Mouse (Mus musculus): ENCODE results near the gene Ccdc149.

DNA sequence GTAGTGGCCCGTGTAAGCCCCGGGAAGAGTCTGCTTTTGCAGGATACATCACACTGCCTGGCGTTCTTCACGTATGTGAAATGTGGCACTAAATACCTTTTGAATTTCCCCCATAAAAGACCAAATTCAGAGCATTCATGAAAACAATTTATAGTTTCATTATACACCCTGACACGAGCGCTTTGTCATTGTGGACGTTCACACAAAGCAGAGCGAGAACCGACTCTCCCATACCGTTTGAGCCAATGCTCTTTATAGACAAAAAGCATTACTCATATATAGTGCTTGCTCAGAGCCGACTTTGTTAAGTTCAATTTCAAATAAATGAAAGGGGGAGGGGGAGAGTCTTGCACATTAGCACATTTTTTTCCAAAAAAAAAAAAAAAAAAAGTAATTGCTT is 31.0 kb downstream of the Ccdc149 start:
- TF ChIP-seq POLR2A (IDR thresholded peaks at IDR 0.05; ENCODE audit: borderline replicate concordance, low read depth, low read length), result no peak
- TF ChIP-seq CTCF (IDR thresholded peaks at IDR 0.05; ENCODE audit: low read depth, low read length), result no peak
